Mouse (Mus musculus) stomach, postnatal 0 days (tissue): Measurements from ENCODE around the gene Gm20721.

Experiments
- CTCF ChIP-seq: IDR thresholded peaks from 2 replicates; pipeline ENCODE4 v1.5.1; 2016; ENCODE audit warnings: antibody characterized with exemption, low read depth, mild to moderate bottlenecking, moderate library complexity
- EP300 ChIP-seq: optimal IDR thresholded peaks from 2 replicates; pipeline ENCODE3; 2016; ENCODE audit warnings: antibody characterized with exemption

DNA sequence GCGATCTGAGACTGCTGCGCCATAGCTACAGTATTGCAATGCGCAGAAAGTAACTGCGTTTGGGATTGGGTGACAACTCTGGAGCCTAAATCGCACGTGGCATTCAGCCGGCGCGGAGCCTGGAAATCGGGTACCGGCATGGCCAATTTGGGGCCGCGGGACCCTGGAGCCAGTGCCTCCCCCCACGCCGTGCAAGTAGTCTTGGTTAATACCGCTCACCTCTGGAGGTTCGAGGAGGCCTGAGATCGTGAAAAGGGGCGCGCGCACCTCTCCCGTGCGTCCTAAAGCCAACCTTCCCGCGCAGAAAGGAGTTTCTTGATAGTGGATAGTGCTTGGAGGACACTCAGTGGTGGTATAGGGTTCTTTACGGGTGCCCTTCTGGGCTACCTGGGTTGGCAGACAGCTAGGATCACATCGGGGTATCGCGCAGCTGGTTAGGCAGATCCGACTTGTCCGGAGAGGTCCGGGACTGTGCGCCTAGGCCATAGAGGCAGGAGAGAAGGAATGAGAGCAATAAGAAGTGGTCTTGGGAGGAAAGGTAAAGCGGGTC, 60.5 kb downstream of the Gm20721 start:
- TF ChIP-seq CTCF (no peak), EP300 (no peak)
